Comparison of ENCODE assay signal across 8 mouse cellular contexts in the genomic region with DNA sequence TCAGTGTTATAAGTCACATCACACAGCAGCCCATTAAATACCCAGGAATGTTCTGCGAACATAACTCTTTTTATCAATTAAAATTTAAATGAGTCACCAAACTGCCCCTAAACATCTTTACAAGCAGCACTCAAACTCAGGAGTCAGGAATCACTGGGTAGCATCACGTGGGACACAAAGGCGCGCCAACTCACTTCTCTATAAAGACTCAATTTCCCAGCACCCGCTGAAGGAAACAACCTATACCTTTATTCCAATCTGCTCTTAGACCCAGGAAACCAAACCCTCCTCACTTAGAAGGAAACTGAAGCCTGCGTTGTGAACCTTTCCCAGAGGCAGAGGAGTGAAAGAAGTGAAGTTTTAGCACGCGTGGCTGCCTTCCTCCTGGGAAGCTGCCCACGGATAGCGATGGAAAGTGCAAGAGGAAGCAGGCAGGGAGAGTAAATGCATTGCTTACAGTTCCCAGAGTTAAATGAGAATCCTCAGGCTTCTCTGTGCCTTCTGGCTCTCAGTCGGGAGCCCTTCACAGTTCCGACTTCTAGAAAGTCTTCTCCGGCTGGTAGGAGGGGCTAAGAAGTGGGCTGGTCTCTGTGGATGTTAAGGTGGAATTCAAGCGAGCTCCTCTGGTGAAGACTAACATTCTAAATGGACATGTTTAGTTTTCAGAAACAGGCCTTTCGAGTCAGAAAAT. TPM values are rescaled to one million over a fixed set of nuclear protein-coding genes. Genes with fewer than 3 reads are reported as not detected.
DNase-seq lines count a peak whose midpoint lies in the region; ATAC-seq and TF ChIP-seq lines count a peak whose summit lies in the region.

A gene (minus strand): TSS at position 557 of the 691 bp plus-strand sequence.

- no peaks in the 10 kb centered on the region for H3K79me2 ChIP-seq in liver, adult 2 months (ENCODE audit: control insufficient read depth, insufficient read depth, low read length)

- 7% methylated on average over 15 of the region's 15 CpGs for WGBS in intestine, embryonic 15.5 days
- 20% methylated on average over 15 of the region's 15 CpGs for WGBS in liver, adult 2 months
- WGBS in midbrain, embryonic 16.5 days = 18% methylated on average over 15 of the region's 15 CpGs
- WGBS in stomach, embryonic 14.5 days = 11% methylated on average over 15 of the region's 15 CpGs

- no peaks in the 10 kb centered on the region for H3K4me1 ChIP-seq in intestine, embryonic 15.5 days (replicated peaks)
- H3K4me1 ChIP-seq in liver, adult 2 months (ENCODE audit: control insufficient read depth, insufficient read depth, low read length) = no peaks in the 10 kb centered on the region
- H3K4me1 ChIP-seq in midbrain, embryonic 16.5 days (ENCODE audit: control insufficient read depth, insufficient read depth, low read length) = 0 out of 2 replicates have a peak, but pooled peaks cover 4% of the 10 kb centered on the region
- H3K4me1 ChIP-seq in stomach, embryonic 14.5 days (ENCODE audit: control insufficient read depth, insufficient read depth, low read length) = no peaks in the 10 kb centered on the region

- peak within 1 kb of the TSS; percentile 66 for H3K9ac ChIP-seq in intestine, embryonic 15.5 days
- H3K9ac ChIP-seq in liver, adult 2 months (ENCODE audit: low read depth, low read length) = peak within 1 kb of the TSS; percentile 18; the same call in 1 of the 2 replicates
- 0 out of 2 replicates have a peak within 1 kb of the TSS, but pooled peaks have one; percentile 2 for H3K9ac ChIP-seq in midbrain, embryonic 16.5 days (ENCODE audit: low read depth, low read length)
- H3K9ac ChIP-seq in stomach, embryonic 14.5 days (replicated peaks; ENCODE audit: low read depth, low read length) = peak within 1 kb of the TSS; percentile 43; the same call in 1 of the 2 replicates

- CTCF ChIA-PET in Patski (lab: Charles Lee) = no interaction called here

- peak within 1 kb of the TSS; percentile 73 for H3K4me2 ChIP-seq in intestine, embryonic 15.5 days (replicated peaks)
- H3K4me2 ChIP-seq in midbrain, embryonic 16.5 days (ENCODE audit: low read length) = peak within 1 kb of the TSS; percentile 65
- peak within 1 kb of the TSS; percentile 57 for H3K4me2 ChIP-seq in stomach, embryonic 14.5 days (replicated peaks; ENCODE audit: low read depth, low read length)

- ATAC-seq in Patski = peak; percentile 96
- peak; percentile 94 for ATAC-seq in intestine, embryonic 15.5 days
- ATAC-seq in midbrain, embryonic 16.5 days = no peak; the same call in 1 of the 2 replicates
- ATAC-seq in stomach, embryonic 14.5 days (ENCODE audit: insufficient number of reproducible peaks, insufficient read depth, low FRiP score, low read depth) = peak; percentile 83

- TF ChIP-seq POLR2A in liver, adult 2 months (IDR thresholded peaks at IDR 0.05; ENCODE audit: extremely low read depth, insufficient read depth, low read length) = no peak

- TF ChIP-seq CTCF in Patski (IDR thresholded peaks at IDR 0.05) = no peak
- no peak for TF ChIP-seq CTCF in liver, adult 2 months (IDR thresholded peaks at IDR 0.05; ENCODE audit: low read depth, low read length)

- in situ Hi-C loops in Patski (cut with MboI; ENCODE audit: low pct_unique_long_range_greater_than_20kb) = no loop called here

- peak within 1 kb of the TSS; percentile 92 for H3K27ac ChIP-seq in intestine, embryonic 15.5 days
- H3K27ac ChIP-seq in liver, adult 2 months (replicated peaks; ENCODE audit: insufficient read depth, low read depth, low read length) = 0 out of 2 replicates have a peak within 1 kb of the TSS, but pooled peaks have one; percentile 7
- H3K27ac ChIP-seq in midbrain, embryonic 16.5 days (ENCODE audit: low read length) = no peak within 1 kb of the TSS
- H3K27ac ChIP-seq in stomach, embryonic 14.5 days (ENCODE audit: low read length) = peak within 1 kb of the TSS; percentile 92

- POLR2A ChIA-PET in Patski (lab: Charles Lee) = no interaction called here

- no peaks in the 10 kb centered on the region for H3K27me3 ChIP-seq in Patski
- no peaks in the 10 kb centered on the region for H3K27me3 ChIP-seq in intestine, embryonic 15.5 days (replicated peaks)
- H3K27me3 ChIP-seq in liver, adult 2 months (ENCODE audit: control insufficient read depth, insufficient read depth, low read length) = no peaks in the 10 kb centered on the region
- no peaks in the 10 kb centered on the region for H3K27me3 ChIP-seq in midbrain, embryonic 16.5 days (ENCODE audit: control insufficient read depth, insufficient read depth, low read depth, low read length)
- H3K27me3 ChIP-seq in stomach, embryonic 14.5 days (ENCODE audit: control insufficient read depth, insufficient read depth, low read length) = no peaks in the 10 kb centered on the region

- no peaks in the 10 kb centered on the region for H3K36me3 ChIP-seq in intestine, embryonic 15.5 days
- H3K36me3 ChIP-seq in liver, adult 2 months (ENCODE audit: control insufficient read depth, insufficient read depth, low read length) = no peaks in the 10 kb centered on the region
- no peaks in the 10 kb centered on the region for H3K36me3 ChIP-seq in midbrain, embryonic 16.5 days (ENCODE audit: control insufficient read depth, insufficient read depth, low read length)
- no peaks in the 10 kb centered on the region for H3K36me3 ChIP-seq in stomach, embryonic 14.5 days (ENCODE audit: control insufficient read depth, insufficient read depth, low read length)

- H3K4me3 ChIP-seq in intestine, embryonic 15.5 days (replicated peaks) = peak within 1 kb of the TSS; percentile 48
- peak within 1 kb of the TSS; percentile 44 for H3K4me3 ChIP-seq in liver, adult 2 months (ENCODE audit: insufficient read depth, low read depth, low read length)
- peak within 1 kb of the TSS; percentile 29 for H3K4me3 ChIP-seq in midbrain, embryonic 16.5 days (ENCODE audit: low read depth, low read length)
- peak within 1 kb of the TSS; percentile 54 for H3K4me3 ChIP-seq in stomach, embryonic 14.5 days (ENCODE audit: low read depth, low read length)

- no peaks in the 10 kb centered on the region for H3K9me3 ChIP-seq in intestine, embryonic 15.5 days
- no peaks in the 10 kb centered on the region for H3K9me3 ChIP-seq in midbrain, embryonic 16.5 days (replicated peaks; ENCODE audit: control insufficient read depth, low read length, poor library complexity, severe bottlenecking)
- no peaks in the 10 kb centered on the region for H3K9me3 ChIP-seq in stomach, embryonic 14.5 days (ENCODE audit: control insufficient read depth, low read depth, low read length)

- no peak for DNase-seq in Patski (ENCODE audit: low read depth, low spot score)
- peak; percentile 49 for DNase-seq in embryo, embryonic 10.5 days (ENCODE audit: low spot score)
- peak; percentile 20 for DNase-seq in gastrocnemius, postnatal 25 days
- DNase-seq in liver, adult 2 months (ENCODE audit: extremely low read depth, low read depth, low spot score) = peak; percentile 26
- DNase-seq in T-cell, adult 2 months (ENCODE audit: low spot score) = no peak

RNA-seq across cellular contexts. Expression of the gene that starts here (rescaled TPM):
- polyA plus RNA-seq in Patski (2021) = 16.0 TPM
- 1 to 10 TPM; 2.3 to 2.6 TPM for total RNA-seq in gastrocnemius, postnatal 25 days (2021)
- 31.3 and 39.5 TPM in 2 replicates for polyA plus RNA-seq in intestine, embryonic 15.5 days (2015; fragmentation: Nextera tagmentation; extraction: Ambion mirVana)
- 2.4 and 2.5 TPM in 2 replicates for total RNA-seq in liver, adult 2 months (2014; rRNA removed)
- 0.15 and 0.24 TPM in 2 replicates for polyA plus RNA-seq in liver, adult 2 months (2012; rRNA removed)
- 0.57 and 1.0 TPM in 2 replicates for polyA plus RNA-seq in midbrain, embryonic 16.5 days (2015; fragmentation: Nextera tagmentation; extraction: Ambion mirVana)
- polyA plus RNA-seq in stomach, embryonic 14.5 days (2014; fragmentation: Nextera tagmentation; extraction: Ambion mirVana) = 42.7 and 44.4 TPM in 2 replicates

Comparison
In these comparisons a context has a peak if more than half of its experiments do, and no peak if none do; other contexts are left out.
1. DNase-seq: peak in embryo, embryonic 10.5 days (single experiment), gastrocnemius, postnatal 25 days (single experiment) and liver, adult 2 months (single experiment); none in Patski (single experiment) and T-cell, adult 2 months (single experiment).
2. H3K9ac ChIP-seq: peak in every context shown above with its lines; median percentile 66 in intestine, embryonic 15.5 days; 43 in stomach, embryonic 14.5 days; 18 in liver, adult 2 months; 2 in midbrain, embryonic 16.5 days.
3. Peak in every context shown above with its lines, with median percentiles within 50 percentile points of each other: H3K4me2 ChIP-seq and H3K4me3 ChIP-seq.